Mouse (Mus musculus): ENCODE results near the gene Dnajc6.

The Dnajc6 gene

DNA sequence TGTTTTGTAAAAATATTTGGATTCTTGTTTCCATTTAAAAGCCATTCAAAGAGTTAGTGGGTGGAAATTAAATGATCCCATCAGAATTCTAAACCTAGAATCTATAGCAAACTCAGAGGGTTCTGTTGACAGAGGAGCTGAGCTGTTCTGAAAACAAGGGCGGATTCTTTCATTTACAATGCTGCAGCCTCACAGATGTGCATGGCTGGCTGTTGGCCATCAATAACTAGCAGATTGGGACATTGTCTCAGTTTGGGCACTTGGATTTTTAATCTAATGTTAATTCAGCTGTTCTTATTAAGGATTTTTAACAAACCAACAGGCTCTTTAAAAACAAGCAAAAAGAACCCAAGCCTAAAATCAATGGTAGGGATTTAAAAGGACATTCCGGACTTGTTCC is 75.7 kb downstream of the Dnajc6 start:
- no peak for DNase-seq

DNA sequence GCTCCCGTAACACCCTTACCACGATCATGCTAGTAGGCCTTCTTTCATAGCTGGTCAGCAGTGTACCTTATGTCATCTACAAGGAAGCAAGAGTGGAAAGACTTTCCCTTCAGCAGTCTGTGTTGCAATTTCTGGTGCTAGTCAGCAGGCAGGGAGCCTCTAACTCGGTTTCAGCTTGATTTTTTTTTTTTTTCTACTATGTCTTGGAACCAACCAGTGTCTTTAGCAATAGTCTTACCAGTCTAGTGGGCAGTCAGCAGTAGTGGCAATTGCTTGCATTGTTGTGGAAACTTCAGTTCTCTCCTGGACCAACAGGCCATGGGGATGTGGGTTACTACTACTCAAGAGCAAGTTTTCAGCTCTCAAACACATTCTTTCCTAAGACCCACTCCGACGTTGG is 78.9 kb downstream of the Dnajc6 start:
- DNase-seq: no peak

DNA sequence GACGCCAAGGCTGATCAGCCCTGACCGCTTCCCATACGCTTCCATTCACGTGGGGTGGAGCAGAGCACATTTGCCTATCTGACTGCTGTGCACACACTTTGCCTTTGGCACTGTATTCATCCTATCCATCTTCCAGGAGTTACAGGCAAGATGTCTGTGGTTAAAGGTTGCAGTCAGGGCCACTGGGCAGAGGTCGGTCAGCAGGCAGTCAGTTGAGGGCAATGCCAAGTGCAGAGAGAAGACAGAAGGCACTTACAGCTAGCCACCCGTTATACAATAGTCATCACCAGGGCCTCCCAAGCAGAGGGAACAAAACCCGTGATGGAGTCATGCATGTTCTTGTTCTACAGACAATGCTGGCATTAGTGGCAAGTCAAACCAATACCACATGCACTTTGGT is 82.3 kb downstream of the Dnajc6 start:
- DNase-seq: no peak

DNA sequence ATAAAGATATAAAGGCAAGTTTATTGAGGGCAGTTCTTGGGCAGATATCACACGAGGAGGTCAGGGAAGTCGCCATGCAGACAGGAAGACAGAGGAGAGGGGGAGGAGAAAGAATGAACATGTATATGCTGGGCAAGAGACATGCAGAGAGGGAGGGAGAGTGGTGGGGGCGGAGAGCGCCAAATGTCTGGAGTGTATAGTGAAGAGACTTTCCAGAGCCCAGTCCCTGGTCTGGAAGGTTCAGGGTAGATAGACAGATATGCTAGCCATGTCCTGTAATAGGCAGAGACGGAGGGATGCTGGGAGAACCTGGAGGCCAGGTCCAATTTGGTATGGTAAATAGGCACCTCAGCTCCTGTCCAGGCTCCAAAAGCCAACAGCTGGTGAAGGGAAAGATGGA is 83.1 kb downstream of the Dnajc6 start:
- no peak for DNase-seq

DNA sequence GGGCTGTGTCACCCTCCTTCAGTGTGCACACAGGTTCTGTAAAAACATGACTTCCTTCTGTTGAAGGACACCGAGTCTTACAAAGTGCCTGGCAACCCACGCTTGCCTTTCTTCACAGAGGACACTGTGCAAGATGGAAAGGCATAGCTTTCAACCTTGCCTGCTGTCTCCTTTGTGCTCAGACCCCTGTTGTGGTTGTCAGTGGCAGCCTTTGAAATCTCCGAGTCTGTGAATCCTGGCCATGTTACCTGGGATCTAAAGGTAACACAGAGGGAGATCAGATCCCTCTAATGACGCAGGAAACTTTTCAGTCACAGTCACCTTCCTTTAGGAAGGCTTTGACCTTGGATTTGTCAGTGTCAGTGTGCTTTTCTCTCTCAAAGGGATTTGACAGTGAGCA is 84.7 kb downstream of the Dnajc6 start:
- DNase-seq: no peak

DNA sequence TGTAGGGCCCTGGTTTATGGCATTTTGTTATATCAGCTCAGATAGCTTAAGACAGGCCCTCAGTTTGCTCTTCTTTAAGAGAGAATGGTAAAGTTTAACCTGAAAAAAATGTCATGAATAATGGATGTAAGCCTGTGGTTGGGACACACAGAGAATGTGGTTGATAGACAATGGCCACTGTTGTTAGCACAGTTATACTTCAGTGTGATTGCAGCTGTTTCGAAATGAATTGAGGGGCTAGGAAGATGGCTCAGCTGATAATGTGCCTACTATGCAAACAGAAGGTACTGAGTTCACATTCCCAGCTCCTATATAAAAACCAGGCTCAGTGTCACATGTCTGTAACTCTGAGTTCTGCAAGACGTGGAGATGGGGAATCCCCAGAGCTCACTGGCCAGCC is 86.4 kb downstream of the Dnajc6 start:
- DNase-seq: no peak

DNA sequence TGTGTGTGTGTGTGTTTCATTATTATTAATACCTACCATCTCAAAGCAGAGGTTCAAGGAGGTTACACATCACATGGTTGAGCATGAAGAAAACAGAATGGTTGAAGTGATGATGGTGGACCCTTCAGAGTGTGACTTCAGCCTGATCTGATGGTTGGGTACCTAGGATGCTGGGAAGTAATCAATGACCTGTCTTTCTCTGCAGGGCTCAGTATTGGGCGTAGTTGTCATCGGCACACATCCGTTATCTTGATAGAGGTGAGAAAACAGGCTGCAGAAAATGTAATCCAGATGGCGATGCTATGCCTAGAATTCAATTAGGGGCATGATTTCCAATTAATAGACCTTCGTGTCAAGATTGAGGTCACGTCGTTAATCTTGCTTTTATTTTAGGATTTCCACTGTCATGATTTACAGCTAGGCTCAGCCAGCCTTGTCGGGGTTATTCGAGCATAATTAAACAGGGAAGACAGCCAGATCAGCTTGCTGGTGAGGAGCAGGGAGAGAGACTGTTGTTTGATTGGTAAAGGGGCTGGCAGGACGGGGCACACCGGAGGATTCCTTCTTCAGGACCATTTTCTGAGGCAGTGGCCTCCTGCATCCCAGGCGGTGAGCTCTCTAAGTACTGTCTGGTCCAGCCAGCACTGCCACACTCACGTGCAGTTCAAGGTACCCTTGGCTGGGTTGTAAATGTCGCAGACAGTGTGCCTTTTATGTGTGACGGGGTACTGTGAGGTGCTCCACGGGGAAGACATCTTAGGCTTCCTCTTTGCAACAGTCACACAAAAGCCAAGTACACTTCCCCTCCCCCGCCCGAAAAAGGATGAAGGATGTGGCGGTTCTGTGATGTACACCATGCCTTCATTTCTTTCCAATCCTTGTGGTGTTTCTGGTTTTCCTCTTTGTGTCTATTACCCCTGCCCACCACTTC is 88.3 kb downstream of the Dnajc6 start:
- DNase-seq: peak; percentile 17

DNA sequence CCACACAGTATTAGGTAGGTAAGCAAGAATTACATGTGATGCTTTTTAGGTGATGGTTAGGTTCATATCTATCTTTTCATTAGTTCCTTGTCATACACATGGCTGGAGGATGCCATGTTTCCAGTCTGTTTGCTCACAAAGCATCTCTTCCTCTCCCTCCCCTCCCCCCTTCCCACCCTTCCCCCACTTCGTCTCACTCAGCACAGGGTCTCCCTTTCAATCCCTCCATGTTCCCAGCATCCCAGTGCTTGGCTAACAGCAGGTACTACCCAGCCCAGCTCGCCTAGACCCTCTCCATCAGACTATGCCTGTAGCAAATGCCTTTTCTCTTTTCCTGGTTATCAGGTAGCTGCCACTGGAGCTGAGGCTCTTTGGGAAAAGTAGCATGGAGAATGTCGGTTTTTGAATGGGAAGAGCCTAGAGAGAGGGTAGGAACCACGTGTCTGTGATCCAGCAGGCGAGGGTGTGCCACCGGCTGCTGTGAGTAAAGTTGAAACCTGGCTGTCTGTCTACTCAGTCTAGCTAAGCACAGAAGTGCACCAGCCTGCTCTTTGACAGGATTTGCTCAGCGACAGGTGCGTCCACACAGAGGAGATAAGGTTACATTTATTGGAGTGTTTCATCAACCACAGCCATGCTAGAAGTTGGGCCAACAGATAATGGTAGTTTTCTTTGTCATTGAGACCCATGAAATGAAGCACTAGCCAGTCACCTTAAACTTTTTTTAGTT is 89.2 kb downstream of the Dnajc6 start:
- DNase-seq: no peak

DNA sequence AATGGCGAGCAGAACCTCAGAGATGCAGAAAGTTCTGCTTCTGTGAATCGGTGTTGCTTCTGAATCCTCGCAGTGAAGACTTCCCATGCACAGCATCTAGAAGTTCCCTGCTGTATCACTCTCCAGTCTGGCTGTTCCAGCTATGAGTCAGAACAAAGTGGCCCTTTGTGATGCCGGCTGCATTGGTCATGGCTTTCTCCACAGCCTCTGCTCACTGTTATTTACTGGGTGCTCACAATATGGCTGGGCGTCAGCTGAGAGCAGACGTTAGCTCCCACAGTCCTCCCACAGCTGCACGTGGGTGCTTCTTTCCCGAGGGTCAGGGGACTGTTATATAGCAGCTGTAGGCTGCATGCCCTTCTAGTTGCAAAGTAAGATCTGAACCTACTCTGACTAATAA is 92.5 kb downstream of the Dnajc6 start:
- no peak for DNase-seq

DNA sequence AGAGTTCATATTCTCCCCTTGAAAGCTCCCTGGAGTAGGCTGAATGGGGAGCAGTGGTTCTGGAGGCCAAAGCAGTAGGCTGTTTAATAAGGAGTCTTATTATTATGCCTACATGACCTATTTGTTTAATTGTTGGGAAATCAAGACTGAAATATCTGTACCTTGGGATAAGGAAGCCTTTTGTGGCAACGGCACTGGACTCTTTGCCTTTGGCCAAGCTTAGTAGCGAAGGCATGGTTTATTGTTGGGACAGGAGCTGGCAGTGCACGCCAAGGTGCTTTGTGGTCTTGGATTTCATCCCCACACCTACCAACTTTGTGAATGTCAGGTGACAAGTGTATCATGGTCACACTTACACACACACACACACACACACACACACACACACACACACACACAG is 93.3 kb downstream of the Dnajc6 start:
- no peak for DNase-seq

DNA sequence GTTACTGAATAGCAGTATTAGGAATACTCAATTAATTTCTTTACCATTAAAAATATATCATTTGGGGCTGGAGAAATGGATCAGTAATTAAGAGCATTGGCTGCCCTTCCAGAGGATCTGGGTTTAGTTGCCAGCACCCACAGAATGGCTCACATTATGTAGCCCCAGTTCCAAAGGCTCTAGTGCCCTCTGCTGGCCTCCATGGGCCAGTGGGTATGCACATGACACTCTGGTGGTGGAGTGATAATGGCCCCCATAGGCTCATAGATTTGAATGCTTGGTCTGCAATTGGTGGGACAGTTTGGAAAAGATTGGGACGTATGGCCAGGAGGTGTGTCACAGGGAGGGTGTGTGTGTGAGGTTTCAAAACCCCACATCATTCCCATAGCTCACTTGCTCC is 95.0 kb downstream of the Dnajc6 start:
- peak; percentile 11 for DNase-seq

DNA sequence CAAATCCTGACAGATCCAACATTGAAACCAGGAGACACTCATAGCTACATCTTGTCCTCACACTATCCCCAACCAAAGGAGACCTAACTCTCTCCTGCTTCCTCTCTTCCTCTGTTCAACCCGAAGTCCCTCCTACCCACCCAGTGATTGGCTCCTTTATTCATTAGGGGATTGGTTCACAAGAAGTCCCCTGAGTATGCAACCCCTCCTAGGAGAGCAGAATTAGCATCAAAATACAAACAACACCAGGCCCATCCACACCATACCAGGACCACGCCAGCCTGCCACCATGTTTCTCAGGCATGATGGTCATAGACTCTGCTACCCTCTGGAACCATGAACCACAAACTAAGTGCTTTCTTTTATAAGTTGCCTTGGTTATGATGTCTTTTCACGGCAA is 96.0 kb downstream of the Dnajc6 start:
- no peak for DNase-seq

DNA sequence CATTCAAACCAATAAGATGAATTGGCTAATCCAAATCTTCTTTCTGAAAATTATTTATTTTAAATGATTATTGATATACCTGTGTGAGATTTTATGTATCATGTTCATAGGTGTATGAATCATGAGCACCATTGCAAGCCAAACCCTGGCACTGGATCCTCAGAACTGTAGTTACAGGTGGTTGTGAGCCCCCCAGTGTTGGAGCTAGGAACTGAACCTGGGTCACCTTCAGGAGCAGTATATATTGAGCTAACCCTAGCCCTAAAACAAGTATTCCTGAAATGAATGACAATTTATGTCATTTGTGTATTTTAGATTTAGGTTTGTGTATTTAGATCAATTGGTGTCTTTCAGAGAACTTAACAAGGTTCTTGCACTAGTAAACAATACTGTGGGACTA is 105.3 kb downstream of the Dnajc6 start:
- DNase-seq: peak; percentile 53

DNA sequence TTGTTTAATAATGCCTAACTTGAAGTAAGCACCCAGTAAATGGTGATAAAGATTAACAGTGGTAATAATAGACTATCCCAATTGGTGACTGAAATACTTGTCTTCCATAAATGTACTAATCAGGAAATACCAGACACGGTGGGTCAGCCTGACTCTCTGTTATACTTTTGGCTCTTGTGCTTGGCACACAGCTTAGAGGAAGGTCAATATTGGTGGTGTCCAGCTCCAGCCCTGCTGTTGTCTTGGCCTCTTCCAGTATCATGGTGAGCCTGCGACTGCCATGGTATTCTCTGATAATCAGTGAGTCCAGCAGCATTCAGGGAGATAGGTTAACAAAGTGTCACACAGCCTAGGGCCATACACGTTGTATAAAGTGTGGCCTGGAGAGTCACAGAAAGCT is 107.2 kb downstream of the Dnajc6 start:
- no peak for DNase-seq

DNA sequence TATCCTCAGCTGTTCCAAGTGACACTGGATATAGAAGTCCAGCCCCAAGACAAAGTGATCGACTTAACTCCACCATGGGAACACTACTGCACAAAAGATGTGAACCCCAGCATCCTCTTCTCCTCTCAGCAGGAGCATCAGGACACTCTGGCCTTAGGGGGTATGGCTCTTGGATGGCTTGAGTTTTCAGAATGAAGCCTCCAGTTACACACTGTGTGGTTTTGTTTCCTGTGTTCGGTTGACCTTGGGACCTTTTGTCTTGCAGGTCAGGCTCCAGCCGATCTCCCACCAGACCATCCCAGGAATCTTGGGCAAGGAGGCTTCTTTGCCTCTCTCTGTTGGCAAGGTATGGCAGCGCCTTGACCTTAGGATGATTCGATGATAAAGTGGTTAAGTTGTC is 120.1 kb downstream of the Dnajc6 start:
- no peak for DNase-seq

DNA sequence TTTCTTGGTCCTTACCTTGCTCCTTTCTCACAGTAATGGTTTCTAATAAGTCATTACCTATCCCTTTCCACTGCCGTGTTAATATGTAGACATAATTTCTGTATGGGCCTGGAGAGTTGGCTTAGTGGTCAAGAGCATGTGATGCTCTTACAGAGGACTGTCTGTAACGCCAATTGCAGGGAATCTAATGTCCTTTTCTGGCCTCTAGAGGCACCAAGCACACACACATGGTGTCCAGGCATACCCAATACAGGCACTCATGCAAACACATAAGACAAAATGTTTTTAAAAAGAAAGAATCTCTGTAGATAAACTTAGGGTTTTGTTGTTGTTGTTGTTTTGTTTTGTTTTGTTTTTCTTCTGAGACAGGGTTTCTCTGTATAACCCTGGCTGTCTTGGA is 121.3 kb downstream of the Dnajc6 start:
- DNase-seq: no peak

DNA sequence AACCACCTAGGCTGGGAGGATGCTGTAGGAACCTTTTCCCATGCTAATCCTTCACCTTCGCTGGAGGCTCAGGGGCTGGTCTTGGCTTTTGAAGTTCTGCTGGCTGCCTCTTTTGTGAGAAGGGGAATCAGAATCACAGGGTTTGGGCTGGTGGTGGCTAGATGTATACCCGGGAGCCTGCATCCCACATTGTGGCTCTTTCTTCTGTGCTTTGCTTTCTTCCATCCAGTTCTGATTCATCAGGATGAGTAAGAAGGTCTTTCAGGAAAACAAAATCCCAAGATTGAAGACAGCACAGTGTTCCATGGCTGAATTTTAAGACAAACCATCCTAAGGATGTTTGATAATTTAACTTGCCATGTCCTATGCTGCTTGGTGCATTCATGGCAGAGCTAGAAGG is 123.8 kb downstream of the Dnajc6 start:
- DNase-seq: no peak

DNA sequence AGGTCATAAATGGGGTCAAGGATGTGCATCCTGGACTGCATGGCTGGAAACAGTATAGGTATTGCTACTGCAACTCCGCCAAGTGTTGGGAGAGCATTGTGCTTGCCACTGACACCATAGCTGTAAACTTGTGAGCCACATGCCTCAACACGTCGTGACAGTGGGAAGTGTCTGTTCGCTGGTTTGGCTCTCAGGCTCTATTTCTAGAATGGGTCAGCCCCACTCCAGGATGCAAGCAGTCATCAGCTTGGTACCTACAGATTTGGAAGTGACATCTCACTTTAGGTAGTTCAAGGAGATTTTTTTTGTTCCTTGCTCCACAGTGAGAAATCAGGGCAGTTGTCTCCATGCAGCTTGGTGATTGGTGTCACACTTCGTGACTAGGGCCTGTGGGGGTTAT is 124.8 kb downstream of the Dnajc6 start:
- no peak for DNase-seq

DNA sequence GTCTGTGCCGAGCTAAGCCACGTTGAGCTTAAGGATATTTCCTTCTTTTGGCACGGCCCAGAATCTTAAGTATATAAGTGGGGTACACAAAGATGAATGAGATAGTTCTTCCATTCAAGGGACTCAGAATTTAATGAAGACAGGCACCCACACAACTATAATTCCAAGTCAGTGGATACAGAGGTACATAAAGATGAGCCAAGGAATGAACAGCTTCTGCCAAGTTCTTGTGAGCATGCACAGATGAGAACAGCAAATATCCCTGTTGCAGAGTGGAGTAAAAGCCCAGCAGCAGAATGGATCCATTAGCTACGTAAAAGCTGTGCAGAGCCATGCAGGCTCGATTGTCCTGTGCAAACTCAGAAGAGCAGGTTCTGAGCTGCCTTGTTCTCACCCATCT is 128.8 kb downstream of the Dnajc6 start:
- DNase-seq: no peak

DNA sequence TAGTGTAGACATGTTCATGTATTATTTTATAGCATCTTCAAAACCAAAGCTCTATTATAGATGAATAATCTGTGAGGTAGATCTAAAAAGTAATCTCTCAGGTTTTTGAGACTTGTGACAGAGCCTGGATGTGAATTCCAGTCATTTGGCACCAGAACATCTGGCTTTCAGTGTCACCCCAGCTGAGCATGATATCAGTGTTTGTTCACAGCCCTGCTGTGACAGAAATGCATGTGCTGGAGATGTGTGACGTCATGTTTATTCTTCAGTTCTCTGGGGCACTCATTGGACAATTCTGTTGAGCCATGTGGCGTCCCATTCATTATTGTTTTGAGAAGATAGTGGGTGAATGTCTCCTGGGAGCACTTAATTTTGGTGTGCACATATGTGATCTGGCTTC is 139.1 kb downstream of the Dnajc6 start:
- no peak for DNase-seq

DNA sequence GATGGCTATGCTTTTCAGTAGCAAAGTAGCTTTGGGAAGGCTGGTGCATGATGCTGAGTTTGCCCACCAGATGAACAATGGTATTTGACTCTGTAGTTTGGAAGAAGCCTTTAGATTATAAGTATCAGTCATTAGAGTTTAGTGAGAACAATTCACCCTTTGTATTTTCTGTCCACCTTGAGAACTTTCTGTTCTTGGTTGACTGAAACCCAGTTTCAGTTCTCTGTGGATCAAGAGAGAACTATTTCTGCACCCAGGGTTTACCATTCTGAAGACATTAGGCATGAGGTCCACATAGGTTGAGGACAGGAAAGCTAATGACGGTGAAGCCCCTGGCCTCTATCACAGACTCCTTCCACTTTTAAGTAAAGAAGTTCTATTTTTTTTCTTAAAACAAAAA is 141.0 kb downstream of the Dnajc6 start:
- DNase-seq: no peak

DNA sequence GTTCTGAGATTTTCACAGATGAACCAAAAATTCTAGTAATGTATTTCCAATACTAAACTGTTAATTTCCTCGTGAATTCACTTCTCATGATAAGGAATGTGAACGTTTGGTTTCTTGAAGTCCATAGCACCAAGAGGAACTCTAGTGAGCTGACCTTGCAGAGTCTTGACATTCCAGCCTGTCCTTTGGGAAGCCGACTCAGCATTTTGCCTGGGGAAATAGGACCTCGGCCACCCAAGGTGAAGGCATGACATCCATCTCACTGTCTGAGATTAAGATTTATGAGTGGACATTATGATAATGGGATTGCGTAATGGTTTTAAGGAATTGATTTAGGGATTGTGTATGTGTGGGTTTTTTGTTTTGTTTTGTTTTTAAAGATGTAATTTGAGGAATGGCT is 144.2 kb downstream of the Dnajc6 start:
- no peak for DNase-seq

DNA sequence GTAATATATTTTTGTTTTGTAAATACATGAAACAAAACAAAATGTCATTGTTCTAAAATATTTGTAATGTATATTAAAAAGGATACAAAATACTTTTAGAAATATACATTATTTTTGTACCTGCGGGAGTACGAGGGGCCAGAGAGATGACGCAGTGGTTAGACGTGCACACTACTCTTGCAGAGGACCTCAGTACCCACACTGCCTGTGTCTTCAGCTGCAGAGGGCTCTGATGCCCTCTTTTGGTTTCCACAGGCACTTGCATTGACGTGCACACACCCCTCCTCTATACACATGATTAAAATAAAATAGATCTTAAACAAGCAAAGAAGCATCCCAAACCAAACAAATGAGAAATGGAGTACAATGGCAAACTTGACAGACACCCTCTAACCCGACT is 146.3 kb downstream of the Dnajc6 start:
- DNase-seq: no peak

DNA sequence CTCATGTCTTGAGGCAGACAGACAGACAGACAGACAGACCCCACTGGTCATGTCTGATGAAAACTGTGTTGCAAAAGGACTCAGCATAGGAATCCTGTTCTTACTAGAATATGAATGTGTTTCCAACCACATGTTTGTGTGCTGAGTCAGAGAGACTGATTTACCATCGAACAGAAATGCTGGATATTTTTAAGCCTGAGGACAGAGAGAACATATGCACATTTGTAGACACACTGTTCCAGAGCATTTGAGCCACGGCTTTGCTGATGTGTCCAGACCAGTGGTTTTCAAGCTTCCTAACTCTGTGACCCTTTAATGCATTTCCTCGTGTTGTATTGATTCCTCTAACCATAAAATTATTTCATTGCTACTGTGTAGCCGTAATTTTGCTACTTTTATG is 146.8 kb downstream of the Dnajc6 start:
- DNase-seq: no peak

DNA sequence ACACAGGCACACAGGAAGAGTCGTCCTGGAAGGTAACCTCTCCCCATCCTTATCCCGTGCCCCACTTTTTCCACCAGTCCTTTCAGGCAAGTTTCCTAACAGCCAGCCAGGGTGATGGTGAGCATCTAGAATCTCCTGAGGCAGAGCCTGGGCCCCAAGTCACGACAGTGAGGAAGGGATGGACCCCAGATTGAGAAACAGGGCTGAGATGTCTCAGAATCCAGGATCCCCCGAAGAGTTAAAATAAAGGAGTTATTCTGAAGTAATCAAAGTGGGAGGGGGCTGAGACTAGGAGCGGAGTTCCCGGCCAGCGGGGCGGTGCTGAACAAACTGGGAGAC is 150.4 kb downstream of the Dnajc6 start:
- no peak for DNase-seq
